Mouse (Mus musculus) bone marrow, adult 2 months (tissue): ENCODE measurements around the gene Tfap2a. TPM values are rescaled to one million over a fixed set of nuclear protein-coding genes. Genes with fewer than 3 reads are reported as not detected.

ENCODE experiments used
- H3K27ac ChIP-seq: fragments of 200-500 bp; 2 replicates; pipeline ENCODE4 v1.5.1; 2012; ENCODE audit warnings: low read depth, mild to moderate bottlenecking, control low read depth, inconsistent platforms, low read length; ENCODE audit not compliant: control insufficient read depth, poor library complexity, insufficient read depth
- H3K4me1 ChIP-seq: fragments of 200-500 bp; 2 replicates; pipeline ENCODE4 v1.6.1; 2011; ENCODE audit warnings: low read length; ENCODE audit not compliant: control insufficient read depth, insufficient read depth
- H3K4me3 ChIP-seq: fragments of 200-500 bp; replicated peaks from 2 replicates; pipeline ENCODE3; 2011; ENCODE audit warnings: mild to moderate bottlenecking, low read depth, low read length, control low read depth; ENCODE audit not compliant: control insufficient read depth
- CTCF ChIP-seq: fragments of 200-500 bp; IDR thresholded peaks from 2 replicates; pipeline ENCODE4 v1.5.1; 2011; ENCODE audit warnings: low read length, control low read depth; ENCODE audit not compliant: control insufficient read depth, insufficient read depth
- POLR2A ChIP-seq: fragments of 200-500 bp; IDR thresholded peaks from 2 replicates; pipeline ENCODE4 v1.6.1; 2011; ENCODE audit warnings: low read depth, mild to moderate bottlenecking, control low read depth, low read length, borderline replicate concordance; ENCODE audit not compliant: control insufficient read depth
- WGBS: fragments of 180-500 bp; shearing (Covaris S2); methylation state at CpG from one replicate; pipeline ENCODE4 v1.1.7; 2018; 5-methylcytosine and 5-hydroxymethylcytosine counted together
- polyA plus RNA-seq: library from polyadenylated mRNA; stranded (reverse); fragments of >200 nt; gene quantifications from 2 replicates; pipeline ENCODE4 v1.2.4, GENCODE M21; 2011; ENCODE audit warnings: low replicate concordance; ENCODE audit not compliant: missing spikeins, insufficient read depth, insufficient read length

Gene Tfap2a
- polyA plus RNA-seq, 1 experiment: 8.3 TPM

- H3K4me3 ChIP-seq: peak overlapping the region; percentile 74
- peaks cover 1% of the 10 kb centered on the region for H3K4me1 ChIP-seq
- WGBS: 1% methylated on average over 70 of the region's 70 CpGs
- H3K27ac ChIP-seq: no peak overlapping the region
- TF ChIP-seq POLR2A (peak; percentile 61; the same call in 1 of the 2 replicates), CTCF (no peak)
Observed at GRCm38 (mm10) chr13:40722741-40723597, 15.2 kb downstream of the Tfap2a start.

- H3K4me1 ChIP-seq: peaks cover 1% of the 10 kb centered on the region
- TF ChIP-seq CTCF (no peak), POLR2A (no peak)
- no peak overlapping the region for H3K27ac ChIP-seq
- no peak overlapping the region for H3K4me3 ChIP-seq
- WGBS: 24% methylated on average over 9 of the region's 9 CpGs
Observed at GRCm38 (mm10) chr13:40719741-40720082, 18.5 kb downstream of the Tfap2a start.

GRCm38 (mm10) chr13:40719066-40719740 lies 19.0 kb downstream of the Tfap2a start:
- TF ChIP-seq POLR2A (no peak), CTCF (no peak)
- 48% methylated on average over 14 of the region's 14 CpGs for WGBS

GRCm38 (mm10) chr13:40716771-40717716 lies 21.1 kb downstream of the Tfap2a start:
- 14% methylated on average over 33 of the region's 37 CpGs for WGBS
- H3K4me3 ChIP-seq: no peak overlapping the region
- H3K4me1 ChIP-seq: no peaks in the 10 kb centered on the region
- TF ChIP-seq CTCF (no peak), POLR2A (no peak)
- no peak overlapping the region for H3K27ac ChIP-seq

More at GRCm38 (mm10) chr13:40719066-40719740, 19.0 kb downstream of the Tfap2a start:
- H3K4me3 ChIP-seq: no peak overlapping the region
- no peak overlapping the region for H3K27ac ChIP-seq
- H3K4me1 ChIP-seq: peaks cover 1% of the 10 kb centered on the region

- no peak overlapping the region for H3K27ac ChIP-seq
- TF ChIP-seq CTCF (no peak), POLR2A (no peak)
- 1% methylated on average over 2 of the region's 2 CpGs for WGBS
- H3K4me3 ChIP-seq: no peak overlapping the region
- H3K4me1 ChIP-seq: no peaks in the 10 kb centered on the region
Observed at GRCm38 (mm10) chr13:40714531-40714930, 23.6 kb downstream of the Tfap2a start.

GRCm38 (mm10) chr13:40713681-40714080 lies 24.5 kb downstream of the Tfap2a start:
- Histone ChIP-seq H3K27ac (no peak overlapping the region), H3K4me3 (no peak overlapping the region), H3K4me1 (no peaks in the 10 kb centered on the region)
- 11% methylated on average over 5 of the region's 5 CpGs for WGBS
- no peak for TF ChIP-seq POLR2A

- WGBS: 13% methylated on average over 4 of the region's 4 CpGs
- Histone ChIP-seq H3K4me1 (no peaks in the 10 kb centered on the region), H3K4me3 (no peak overlapping the region), H3K27ac (no peak overlapping the region)
- no peak for TF ChIP-seq POLR2A
- TF ChIP-seq CTCF: no peak
Observed at GRCm38 (mm10) chr13:40713241-40713640, 24.9 kb downstream of the Tfap2a start.

- 10% methylated on average over 4 of the region's 4 CpGs for WGBS
- Histone ChIP-seq H3K27ac (no peak overlapping the region), H3K4me1 (no peaks in the 10 kb centered on the region), H3K4me3 (no peak overlapping the region)
- TF ChIP-seq CTCF: no peak
- no peak for TF ChIP-seq POLR2A
Observed at GRCm38 (mm10) chr13:40712526-40712832, 25.7 kb downstream of the Tfap2a start.
